Mouse (Mus musculus): ENCODE results near the gene Tspan5.

DNA sequence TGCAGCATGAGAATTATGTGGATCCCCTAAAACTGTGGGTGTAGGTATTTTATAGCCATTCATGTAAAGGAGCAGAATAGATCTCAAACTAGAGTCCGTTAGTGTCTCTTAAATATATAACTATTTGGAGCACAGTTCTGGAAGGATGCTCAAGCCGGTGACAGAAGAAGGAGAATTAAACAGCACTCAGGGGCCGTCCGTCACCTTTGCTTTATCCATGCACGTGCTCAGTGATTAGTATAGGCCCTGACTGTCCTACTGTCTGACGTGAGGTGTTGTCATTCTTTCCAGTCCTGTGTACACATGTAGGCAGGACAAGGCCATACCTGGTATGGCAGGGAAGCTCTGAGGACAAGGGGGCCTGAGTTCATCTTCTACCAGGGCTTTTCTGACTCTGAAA lies 116.7 kb downstream of the Tspan5 start:
- no peak for TF ChIP-seq CTCF (IDR thresholded peaks at IDR 0.05; ENCODE audit: low read depth, low read length)
- TF ChIP-seq POLR2A (IDR thresholded peaks at IDR 0.05; ENCODE audit: insufficient read depth, low read length), result no peak
- TF ChIP-seq EP300 (IDR thresholded peaks at IDR 0.05; ENCODE audit: insufficient read depth, low read depth, low read length), result no peak

Data from ES-Bruce4 (cell line).